Mouse (Mus musculus) lung, adult 2 months (tissue): ENCODE results near the gene Lipt1. TPM values are rescaled to one million over a fixed set of nuclear protein-coding genes. Genes with fewer than 3 reads are reported as not detected.

Experiments used
- DNase-seq: peaks from one replicate; pipeline ENCODE4 v3.0.0; 2022
- H3K4me1 ChIP-seq: fragments of 200-500 bp; 2 replicates; pipeline ENCODE4 v1.6.1; 2011; ENCODE audit warnings: low read length; ENCODE audit not compliant: control insufficient read depth, insufficient read depth
- H3K4me3 ChIP-seq: fragments of 200-500 bp; replicated peaks from 2 replicates; pipeline ENCODE3; 2011; ENCODE audit warnings: low read depth, mild to moderate bottlenecking, control low read depth, low read length; ENCODE audit errors: extremely low read depth
- CTCF ChIP-seq: fragments of 200-500 bp; IDR thresholded peaks from 2 replicates; pipeline ENCODE4 v1.5.1; 2011; ENCODE audit warnings: mild to moderate bottlenecking, low read length, control low read depth; ENCODE audit not compliant: insufficient read depth
- POLR2A ChIP-seq: fragments of 200-500 bp; IDR thresholded peaks from 2 replicates; pipeline ENCODE4 v1.6.1; 2011; ENCODE audit warnings: low read depth, mild to moderate bottlenecking, control low read depth, low read length, borderline replicate concordance; ENCODE audit errors: extremely low read depth
- WGBS: fragments of 180-500 bp; shearing (Covaris S2); methylation state at CpG from one replicate; pipeline ENCODE4 v1.1.7; 2018; 5-methylcytosine and 5-hydroxymethylcytosine counted together
- polyA plus RNA-seq: library from polyadenylated mRNA; depleted of rRNA; stranded (reverse); fragments of >200 nt; gene quantifications from 2 replicates; pipeline ENCODE4 v1.2.3, GENCODE M21; 2012; rRNA removed

Lipt1 gene
- polyA plus RNA-seq, 1 experiment, result 1.2 TPM

DNA sequence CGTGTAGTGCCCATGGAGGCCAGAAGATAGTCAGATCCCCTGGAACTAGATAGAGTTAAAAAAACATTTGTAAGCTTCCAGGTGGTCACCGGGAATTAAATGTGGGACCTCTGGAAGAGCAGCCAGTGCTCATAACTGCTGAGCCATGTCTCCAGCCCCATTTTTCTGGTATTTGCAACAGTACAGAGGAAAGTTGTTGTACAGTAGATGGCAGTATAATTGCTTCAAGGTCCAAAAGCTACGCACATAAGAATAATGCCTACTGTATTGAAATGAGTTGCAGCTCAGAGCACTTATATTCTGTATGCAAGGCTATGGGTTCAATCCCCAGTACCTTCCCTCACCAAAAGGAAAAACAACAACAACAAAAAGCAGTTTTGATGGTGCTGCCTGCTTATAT, 19.9 kb downstream of the Lipt1 start:
- TF ChIP-seq CTCF (no peak), POLR2A (no peak)
- WGBS, result 43% methylated on average over 3 of the region's 3 CpGs
- peaks cover 9% of the 10 kb centered on the region for H3K4me1 ChIP-seq
- H3K4me3 ChIP-seq, result no peak overlapping the region
- no peak for DNase-seq

GRCm38 (mm10) chr1:37894606-37895005, 23.1 kb downstream of the Lipt1 start:
- DNase-seq, result no peak
- peaks cover 4% of the 10 kb centered on the region for H3K4me1 ChIP-seq
- no peak for TF ChIP-seq CTCF
- H3K4me3 ChIP-seq, result no peak overlapping the region

GRCm38 (mm10) chr1:37899816-37900215, 28.3 kb downstream of the Lipt1 start:
- no peak for DNase-seq
- no peak overlapping the region for H3K4me3 ChIP-seq
- no peaks in the 10 kb centered on the region for H3K4me1 ChIP-seq
- WGBS, result 79% methylated on average over 4 of the region's 4 CpGs
- TF ChIP-seq CTCF (no peak), POLR2A (no peak)

GRCm38 (mm10) chr1:37900288-37900687, 28.8 kb downstream of the Lipt1 start:
- no peaks in the 10 kb centered on the region for H3K4me1 ChIP-seq
- TF ChIP-seq POLR2A (no peak), CTCF (no peak)
- DNase-seq, result no peak
- 69% methylated on average over 6 of the region's 6 CpGs for WGBS
- no peak overlapping the region for H3K4me3 ChIP-seq

DNA sequence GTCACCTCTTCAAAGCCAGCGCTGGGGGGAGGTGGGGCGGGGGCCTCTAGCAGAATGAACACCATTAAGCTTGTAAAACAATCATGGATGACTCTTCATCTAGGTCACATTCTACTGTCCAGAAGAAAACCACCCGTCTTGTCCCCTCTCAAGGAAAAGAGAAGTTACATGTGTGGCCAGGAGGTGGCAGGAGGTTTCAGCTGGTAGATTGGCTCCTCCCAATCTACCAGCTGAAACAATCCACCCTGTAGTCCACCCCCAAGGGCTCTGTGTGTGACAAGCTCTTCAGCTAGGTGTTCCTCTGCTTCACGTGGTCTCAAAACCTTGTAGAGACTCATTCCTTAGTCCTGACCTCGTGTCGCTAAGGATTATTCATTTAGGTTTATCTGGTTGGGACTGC, 31.6 kb downstream of the Lipt1 start:
- TF ChIP-seq CTCF (no peak), POLR2A (no peak)
- no peak for DNase-seq
- Histone ChIP-seq H3K4me1 (no peaks in the 10 kb centered on the region), H3K4me3 (no peak overlapping the region)
- WGBS, result 30% methylated on average over 6 of the region's 6 CpGs

DNA sequence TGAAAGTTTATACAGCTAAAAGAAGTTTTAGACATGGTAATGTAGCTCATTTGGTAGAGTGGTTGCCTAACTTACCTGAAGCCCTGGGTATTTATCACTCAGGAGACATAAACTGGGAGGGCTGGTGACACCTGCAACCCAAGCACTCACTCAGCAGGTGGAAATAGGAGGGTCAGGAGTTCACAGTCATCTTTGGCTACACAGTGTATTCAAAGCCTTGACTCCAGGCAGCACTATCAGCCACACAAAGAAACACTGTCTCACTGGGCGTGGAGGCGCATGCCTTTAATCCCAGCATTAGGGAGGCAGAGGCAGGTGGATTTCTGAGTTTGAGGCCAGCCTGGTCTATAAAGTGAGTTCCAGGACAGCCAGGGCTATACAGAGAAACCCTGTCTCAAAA, 41.2 kb downstream of the Lipt1 start:
- DNase-seq, result no peak
- Histone ChIP-seq H3K4me3 (no peak overlapping the region), H3K4me1 (no peaks in the 10 kb centered on the region)
- TF ChIP-seq POLR2A (no peak), CTCF (no peak)
- WGBS, result 93% methylated on average over 2 of the region's 2 CpGs

- WGBS, result 65% methylated on average over 5 of the region's 5 CpGs
- no peak for DNase-seq
- Histone ChIP-seq H3K4me1 (no peaks in the 10 kb centered on the region), H3K4me3 (no peak within 1 kb of the TSS)
- no peak for TF ChIP-seq POLR2A
- no peak for TF ChIP-seq CTCF
Observed at GRCm38 (mm10) chr1:37916393-37916792, 44.9 kb downstream of the Lipt1 start, which contains the start of gene Lyg2. TSS of gene Lyg2 (minus strand) at chr1:37916493.

- Histone ChIP-seq H3K4me3 (no peak overlapping the region), H3K4me1 (no peaks in the 10 kb centered on the region)
- no peak for DNase-seq
- no peak for TF ChIP-seq CTCF
- no peak for TF ChIP-seq POLR2A
- WGBS, result 68% methylated on average over 13 of the region's 13 CpGs
Observed at GRCm38 (mm10) chr1:37917666-37918065, 46.1 kb downstream of the Lipt1 start.

DNA sequence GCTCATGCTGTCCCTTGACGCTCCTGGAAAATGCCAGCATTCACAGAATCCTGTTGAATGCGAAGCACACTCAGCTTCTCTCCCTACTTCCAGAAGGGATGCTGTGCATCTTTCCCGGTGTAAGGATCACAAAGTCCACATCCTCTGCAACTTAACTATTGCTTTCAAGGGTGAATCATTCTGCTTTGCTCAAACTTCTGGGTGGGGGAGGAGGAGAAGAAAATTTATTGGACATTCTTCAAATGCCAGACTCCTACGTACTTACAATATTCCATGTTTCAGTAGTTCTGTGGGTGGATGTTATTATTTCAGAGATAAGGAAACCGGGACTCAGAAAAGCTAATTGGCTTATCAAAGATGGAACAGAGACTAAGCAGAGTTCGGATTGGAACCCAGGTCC, 46.6 kb downstream of the Lipt1 start:
- no peak for DNase-seq
- TF ChIP-seq POLR2A (no peak), CTCF (no peak)
- H3K4me1 ChIP-seq, result no peaks in the 10 kb centered on the region
- 58% methylated on average over 6 of the region's 6 CpGs for WGBS
- H3K4me3 ChIP-seq, result no peak overlapping the region

GRCm38 (mm10) chr1:37922536-37922935, 51.0 kb downstream of the Lipt1 start:
- Histone ChIP-seq H3K4me3 (no peak overlapping the region), H3K4me1 (no peaks in the 10 kb centered on the region)
- TF ChIP-seq CTCF (no peak), POLR2A (no peak)
- no peak for DNase-seq
- 47% methylated on average over 8 of the region's 8 CpGs for WGBS

Other genes starting within 250 kb of the Lipt1 start
- 12.9 and 14.5 TPM in 2 replicates for gene 2010300C02Rik, start 151.7 kb upstream of the Lipt1 start, polyA plus RNA-seq
- gene Tsga10, start 5.3 kb upstream of the Lipt1 start, polyA plus RNA-seq, result 0.70 and 1.8 TPM in 2 replicates
- gene Mitd1, start 18.7 kb downstream of the Lipt1 start, polyA plus RNA-seq, result 4.0 and 7.2 TPM in 2 replicates
- 19.2 and 25.7 TPM in 2 replicates for gene Mrpl30, start 18.7 kb downstream of the Lipt1 start, polyA plus RNA-seq
- gene Lyg2, start 44.8 kb downstream of the Lipt1 start, polyA plus RNA-seq, result not detected in 2 replicates
- 7.4 TPM in 1 of 2 replicates, not detected in the other for gene Lyg1, start 86.0 kb downstream of the Lipt1 start, polyA plus RNA-seq
- 5.9 and 9.6 TPM in 2 replicates for gene Txndc9, start 126.2 kb downstream of the Lipt1 start, polyA plus RNA-seq
- 4.3 and 6.9 TPM in 2 replicates for gene Eif5b, start 126.3 kb downstream of the Lipt1 start, polyA plus RNA-seq